Mouse (Mus musculus): ENCODE results near the gene Htr5b. TPM values are rescaled to one million over a fixed set of nuclear protein-coding genes. Genes with fewer than 3 reads are reported as not detected.

The Htr5b gene
- not detected for total RNA-seq (2021)

DNA sequence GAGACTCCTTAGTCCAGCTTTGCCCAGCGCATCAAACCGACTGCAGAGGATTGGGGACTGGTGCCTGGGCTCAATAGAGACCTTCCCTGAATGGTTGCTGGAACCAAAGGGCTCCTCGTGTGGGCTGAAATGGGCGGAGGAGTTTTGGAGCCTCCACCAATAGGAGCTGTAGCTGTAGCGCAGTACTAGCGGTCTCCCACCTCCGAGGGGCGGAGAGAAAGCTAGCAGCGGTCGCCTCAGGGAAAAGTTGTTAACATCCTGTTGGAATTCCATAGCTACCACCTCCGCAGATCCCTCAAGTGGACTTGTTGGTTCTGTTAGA lies at the start of gene Htr5b:
Gene Htr5b (minus strand): TSS at position 67 of the 322 bp plus-strand sequence.
- intact Hi-C loops (cut with DNase I) = no loop called here
- no peak for DNase-seq

DNA sequence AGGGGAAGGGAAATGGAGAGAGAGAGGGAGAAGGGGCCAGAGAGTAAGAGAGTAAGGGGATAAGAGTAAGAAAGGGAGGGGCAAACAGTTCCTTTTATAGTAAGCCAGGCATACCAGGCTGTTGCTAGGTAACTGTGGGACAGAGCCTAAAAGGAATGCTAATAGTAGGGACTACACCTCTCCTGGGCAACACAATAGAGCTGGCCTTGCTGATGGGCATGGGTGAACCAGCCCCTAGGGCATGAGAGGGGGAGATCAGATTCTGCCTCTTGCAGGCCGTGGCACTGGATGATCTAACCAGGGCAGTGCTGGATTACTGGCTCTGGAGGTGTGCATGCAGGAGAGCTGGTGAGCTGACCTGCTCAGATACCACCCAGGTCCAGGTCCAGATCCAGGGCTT lies 49.2 kb upstream of the Htr5b start:
- intact Hi-C loops (cut with DNase I) = no loop called here
- no peak for DNase-seq

DNA sequence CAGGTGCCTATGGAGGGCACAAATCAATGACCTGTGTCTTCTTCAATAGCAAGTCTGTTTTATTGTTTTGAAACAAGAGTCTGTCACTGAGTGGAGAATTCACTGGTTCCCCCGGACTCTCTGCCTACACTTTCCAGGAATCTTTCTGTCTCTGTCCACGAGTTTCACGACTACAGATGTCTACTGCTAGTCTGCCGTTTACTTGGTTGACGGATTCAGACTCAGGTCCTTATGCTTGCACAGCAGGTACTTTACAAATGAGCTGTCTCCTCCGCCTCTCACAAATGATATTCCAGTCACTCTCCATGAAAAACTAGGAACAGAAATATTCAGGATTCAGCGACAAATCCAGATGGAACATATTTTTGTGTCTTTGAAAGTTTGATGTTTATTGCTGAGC lies 42.3 kb upstream of the Htr5b start:
- intact Hi-C loops (cut with DNase I) = no loop called here
- DNase-seq = no peak

DNA sequence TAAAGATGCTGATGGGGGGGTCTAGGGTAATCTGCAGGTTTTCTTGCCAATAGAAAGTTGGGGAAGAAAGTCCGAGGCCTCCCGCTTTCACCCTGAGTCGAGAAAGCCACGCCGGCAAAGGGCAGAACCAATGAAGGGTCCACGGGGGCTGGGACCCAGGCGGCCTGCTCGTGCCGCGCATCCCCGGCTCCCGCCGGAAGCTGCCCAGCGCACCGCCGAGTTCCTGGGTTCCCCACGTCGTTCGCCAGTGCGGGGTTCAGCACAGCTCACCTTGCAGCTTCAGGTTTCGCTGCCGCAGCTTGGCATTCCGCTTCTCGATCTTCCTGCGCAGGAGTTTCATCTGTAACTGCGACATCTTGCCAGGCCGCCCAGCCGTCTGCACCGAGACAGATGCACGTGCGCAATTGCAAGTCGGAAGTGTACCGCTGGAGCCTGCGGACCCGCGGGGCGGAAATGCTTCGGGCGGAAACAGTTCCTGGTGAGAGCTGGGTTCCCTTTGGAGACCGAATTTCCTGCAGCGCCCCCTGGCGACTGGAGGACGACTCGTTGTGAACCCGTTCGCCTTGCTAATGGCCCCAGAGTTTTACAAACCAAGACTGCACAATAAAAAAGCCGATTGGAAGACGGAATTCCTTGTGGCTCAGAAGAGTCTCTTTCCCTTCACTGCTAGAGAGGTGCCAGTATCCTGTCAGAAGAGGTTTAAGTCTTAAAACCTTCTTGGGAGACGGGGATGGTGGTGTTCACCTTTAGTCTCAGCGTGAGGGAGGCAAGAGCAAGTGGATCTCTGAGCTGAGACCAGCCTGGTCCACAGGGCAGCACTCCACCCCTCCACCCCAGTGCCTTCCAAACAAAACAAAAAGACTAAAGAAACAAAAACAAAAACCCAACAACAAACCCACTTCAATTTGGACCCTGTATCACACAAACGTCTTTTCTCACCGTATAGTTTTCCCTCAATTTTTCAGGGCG lies 39.5 kb upstream of the Htr5b start, which contains the start of gene Ddx18:
Gene Ddx18 (minus strand): TSS at position 469 of the 969 bp plus-strand sequence.
- DNase-seq = peak; percentile 97 to 99
- intact Hi-C loops (cut with DNase I) = loop anchor here (5.0 kb wide), 2 partner anchors 126 to 241 kb away; no protein-coding TSS in a partner anchor

DNA sequence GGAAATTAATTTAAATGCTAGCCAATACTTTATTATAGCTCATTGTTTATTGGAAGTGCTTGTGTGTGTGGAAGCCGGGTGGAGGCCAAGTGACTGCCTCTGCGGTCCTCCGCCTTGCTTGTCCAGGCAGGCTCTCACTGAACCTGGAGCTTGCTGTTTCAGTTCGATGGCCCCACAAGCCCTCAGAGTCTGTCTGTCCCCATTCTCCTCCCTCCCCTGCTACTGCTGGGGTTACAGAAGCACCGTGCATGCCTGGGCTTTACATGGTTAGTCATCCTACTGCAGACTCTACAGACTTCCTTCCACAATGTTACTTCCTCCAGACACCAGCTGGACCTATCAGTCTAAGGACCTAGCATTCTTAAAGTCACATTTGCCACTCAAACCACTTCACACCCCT lies 29.6 kb upstream of the Htr5b start:
- no peak for DNase-seq
- intact Hi-C loops (cut with DNase I) = no loop called here

DNA sequence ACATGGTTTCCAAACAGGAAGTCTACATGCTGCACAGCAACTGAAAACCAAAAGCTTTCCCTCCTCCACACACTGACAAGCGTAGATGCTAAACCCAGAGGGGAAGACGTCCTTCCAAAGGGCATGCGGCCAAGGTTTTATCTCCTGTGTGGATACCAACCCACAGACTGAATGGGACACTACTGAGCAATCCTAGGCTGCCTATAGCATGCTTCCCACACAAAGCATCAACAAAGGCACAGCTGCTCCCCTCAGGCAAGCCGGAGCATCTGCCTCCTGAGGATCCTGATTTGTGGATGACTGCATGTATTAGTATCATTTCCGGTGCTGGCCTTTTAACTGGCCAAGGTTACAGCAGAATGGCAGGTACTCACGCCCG lies 23.2 kb upstream of the Htr5b start:
- intact Hi-C loops (cut with DNase I) = no loop called here
- no peak for DNase-seq

DNA sequence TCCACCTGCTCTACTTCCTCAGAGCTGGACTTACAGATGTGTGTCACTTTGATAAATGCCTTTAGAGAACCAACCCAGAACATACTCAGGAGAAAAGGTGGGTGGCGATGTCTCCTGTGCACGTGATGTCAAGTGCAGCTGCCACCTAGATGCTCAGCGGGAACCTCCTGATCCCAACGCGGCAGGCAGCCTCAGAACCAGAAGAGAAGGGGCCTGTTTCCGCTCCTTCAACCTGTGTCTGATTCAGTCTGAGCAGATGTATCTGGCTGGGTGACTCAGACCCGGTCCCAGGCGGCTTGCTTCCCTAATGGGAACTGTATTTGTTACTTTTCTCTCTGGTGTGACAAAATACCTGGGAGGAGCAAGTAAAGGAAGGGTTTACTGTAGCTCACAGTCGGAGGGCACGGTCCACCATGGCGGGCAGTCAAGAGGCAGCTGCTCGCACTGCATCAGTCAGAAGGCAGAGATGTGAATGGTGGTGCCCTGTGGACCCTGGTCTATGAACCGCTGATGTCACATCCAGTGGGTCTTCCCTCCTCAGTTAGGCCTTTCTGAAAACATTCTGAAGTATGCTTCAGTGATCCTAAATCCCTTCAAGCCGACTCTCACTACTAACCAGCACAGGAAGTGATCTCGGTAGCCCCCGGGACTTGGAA lies 22.7 kb upstream of the Htr5b start:
- intact Hi-C loops (cut with DNase I) = no loop called here
- DNase-seq = no peak

DNA sequence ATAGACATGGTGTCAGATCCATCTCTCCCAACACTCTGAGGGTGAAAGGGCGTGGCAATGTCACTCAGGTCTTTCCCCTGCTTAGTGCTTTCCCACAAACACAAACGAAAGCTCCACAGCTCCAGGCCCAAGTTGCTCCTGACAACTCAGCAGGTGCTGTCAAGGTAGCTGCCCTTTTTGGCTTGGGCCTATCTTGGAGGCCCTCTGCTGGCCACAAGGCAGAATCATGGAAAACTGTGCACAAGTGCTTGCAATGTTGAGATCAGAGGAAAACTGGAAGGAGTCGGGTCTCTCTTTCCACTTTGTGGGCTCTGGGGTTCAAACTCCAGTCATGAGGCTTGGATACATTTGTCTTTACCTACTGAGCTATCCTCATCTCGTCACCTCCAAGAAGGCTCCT lies 21.2 kb upstream of the Htr5b start:
- DNase-seq = no peak
- intact Hi-C loops (cut with DNase I) = no loop called here

DNA sequence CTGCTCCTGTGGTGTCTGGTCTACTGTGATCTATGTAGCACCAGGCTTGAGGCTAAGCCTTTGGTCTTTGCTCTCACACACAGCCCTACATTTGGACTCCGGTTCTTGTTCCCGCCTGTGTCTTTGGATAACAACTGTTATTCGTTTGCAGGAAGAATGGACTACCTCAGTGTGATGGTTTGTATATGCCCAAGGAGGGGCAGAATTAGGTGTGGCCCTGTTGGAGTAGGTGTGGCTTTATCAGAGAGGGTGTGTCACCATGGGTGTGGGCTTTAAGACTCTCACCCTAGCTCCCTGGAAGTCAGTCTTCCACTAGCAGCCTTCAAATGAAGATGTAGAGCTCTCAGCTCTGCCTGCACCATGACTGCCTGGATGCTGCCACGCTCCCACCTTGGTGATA lies 20.4 kb upstream of the Htr5b start:
- intact Hi-C loops (cut with DNase I) = no loop called here
- no peak for DNase-seq

DNA sequence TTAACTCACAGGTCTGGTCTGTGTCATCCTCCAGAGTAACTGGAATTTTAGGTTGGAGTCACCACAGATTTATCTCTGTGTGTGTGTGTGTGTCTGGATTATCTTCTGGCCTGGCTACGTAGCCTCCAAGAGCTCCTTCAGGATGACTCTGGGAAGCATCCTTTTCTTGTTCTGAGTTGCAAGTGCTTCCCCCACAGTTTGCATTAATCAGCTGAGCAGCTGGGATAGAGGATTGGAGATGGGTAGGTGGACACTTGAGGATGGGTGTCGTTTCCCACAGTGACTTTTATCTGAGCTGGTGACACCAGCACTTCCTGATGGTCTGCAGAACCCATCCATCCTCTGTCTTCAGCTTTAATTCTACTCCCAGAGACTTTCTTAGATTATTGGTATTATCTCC lies 18.6 kb upstream of the Htr5b start:
- intact Hi-C loops (cut with DNase I) = no loop called here
- no peak for DNase-seq

DNA sequence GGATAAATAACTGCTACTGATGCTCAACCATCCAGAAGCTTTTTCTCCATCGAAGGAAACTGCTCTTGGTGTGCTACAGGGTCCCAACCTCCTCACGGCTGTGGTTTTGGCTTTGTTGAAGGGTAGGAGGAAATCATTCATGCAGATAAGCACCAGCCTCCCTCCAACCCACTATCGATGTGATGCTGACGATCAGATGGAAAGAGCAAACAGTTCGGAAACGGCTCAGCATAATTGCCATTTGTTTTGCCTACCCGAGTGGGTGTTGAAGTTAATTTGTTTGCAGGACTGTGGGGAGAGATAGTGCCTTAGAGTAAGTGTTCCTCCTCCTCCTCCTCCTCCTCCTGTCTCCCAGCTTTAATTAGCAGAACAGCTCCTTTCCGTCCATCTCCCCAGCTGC lies 12.1 kb upstream of the Htr5b start:
- intact Hi-C loops (cut with DNase I) = no loop called here
- DNase-seq = no peak

DNA sequence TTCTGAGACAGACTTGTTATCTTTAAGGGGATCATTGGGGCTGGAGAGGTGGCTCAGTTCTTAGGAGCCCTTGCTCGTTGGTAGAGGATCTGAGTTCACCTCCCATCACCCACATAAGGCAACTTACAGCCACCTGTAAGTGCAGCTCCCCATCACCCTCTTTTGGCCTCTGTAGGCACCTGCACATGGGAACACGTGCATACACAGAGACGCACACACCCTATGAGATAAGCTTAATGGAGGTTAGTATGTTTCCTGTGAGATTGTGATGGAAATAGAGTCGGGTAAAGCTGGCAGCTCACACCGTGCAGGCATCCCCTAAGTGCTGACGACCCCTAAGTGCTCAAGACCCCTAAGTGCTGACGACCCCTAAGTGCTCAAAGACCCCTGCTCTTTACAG lies 3.2 kb upstream of the Htr5b start:
- no peak for DNase-seq
- intact Hi-C loops (cut with DNase I) = no loop called here

DNA sequence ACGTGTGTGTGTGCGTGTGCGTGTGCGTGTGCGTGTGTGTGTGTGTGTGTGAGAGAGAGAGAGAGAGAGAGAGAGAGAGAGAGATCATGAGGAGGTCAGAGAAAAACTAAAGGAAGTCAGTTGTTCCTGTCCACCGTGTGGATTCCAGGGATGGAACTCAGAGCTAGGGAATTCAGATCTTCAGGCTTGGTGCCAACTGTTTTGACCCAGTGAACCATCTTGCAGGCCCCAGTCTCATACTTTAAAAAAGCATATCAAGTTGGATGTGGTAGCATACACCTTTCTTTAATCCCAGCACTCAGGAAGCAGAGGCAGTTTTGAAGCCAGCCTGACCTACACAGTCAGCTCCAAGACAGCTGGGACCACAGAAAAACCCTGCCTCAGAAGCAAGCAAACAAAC lies 1.0 kb upstream of the Htr5b start:
- no peak for DNase-seq

DNA sequence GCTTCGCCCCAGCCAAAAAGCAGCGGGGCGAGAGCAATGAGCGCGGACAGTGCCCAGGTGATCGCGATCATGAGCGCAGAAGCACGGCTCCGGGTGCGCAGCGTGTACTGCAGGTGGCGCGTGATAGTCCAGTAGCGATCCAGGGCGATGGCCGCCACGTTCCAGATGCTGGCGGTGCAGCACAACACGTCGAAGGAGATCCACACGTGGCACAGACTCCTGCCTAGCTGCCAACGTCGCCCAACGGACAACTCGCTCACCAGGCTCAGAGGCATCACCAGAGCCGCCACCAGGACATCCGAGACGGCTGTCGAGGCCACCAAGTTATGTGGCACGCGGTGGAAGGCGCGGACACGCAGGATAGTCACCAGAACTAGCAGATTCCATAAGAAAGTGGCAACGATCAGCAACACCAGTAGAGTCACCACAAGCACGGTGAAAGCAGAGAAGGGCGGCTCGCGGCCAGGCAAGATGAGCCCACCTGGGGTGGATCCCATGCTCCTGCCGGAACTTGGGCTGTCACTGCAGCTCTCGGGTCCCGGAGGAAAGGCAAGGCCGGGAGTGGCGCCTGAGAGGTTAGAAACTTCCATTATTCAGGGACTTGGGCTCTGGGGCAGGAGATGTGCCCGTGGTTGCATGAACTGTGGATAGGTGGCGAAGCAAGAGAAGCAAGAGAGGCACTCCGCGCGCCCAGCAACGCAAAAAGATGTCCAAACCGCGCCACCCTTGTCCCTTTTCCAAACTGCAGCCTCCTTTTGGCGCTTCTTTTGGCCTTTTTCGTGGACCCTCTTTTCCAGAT lies 466 bp downstream of the Htr5b start:
- intact Hi-C loops (cut with DNase I) = no loop called here
- DNase-seq = no peak

More for the DNA sequence above, 1.0 kb upstream of the Htr5b start:
- intact Hi-C loops (cut with DNase I) = no loop called here

DNA sequence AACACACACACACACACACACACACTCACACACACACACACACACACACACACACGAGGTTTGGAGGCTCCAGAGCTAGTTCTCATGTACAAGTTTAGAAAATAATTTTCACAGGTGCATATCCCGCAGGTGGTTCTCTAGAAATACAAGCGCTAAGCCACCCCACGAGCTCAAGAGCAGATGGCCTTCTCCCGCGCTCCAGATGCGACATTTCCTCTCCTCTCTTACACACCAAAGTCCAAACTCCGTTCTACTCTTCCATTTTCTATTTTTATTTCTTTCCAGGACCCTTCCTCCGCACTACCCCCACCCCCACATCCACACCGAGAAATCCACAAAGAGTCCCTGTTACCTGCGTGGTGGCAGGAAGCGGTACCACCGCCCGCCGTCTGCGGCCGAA lies 1.2 kb downstream of the Htr5b start:
- no peak for DNase-seq
- intact Hi-C loops (cut with DNase I) = no loop called here

DNA sequence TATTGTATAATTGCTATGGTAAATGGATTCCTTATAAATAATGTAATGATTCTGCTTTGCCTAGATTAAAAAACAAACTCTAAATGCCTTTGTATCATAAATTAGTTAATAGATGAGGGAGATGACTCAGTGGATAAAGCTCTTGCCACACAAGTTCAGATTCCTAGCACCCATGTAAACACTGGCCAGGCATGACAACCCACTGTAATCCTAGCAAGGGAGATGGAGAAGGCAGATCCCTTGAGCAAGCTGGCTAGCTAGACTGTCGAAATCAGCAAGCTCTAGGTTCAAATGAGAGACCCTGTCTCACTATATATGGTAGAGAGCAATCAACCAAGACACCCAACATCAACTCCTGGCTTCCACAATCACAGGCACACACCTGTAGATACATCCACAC lies 9.7 kb downstream of the Htr5b start:
- no peak for DNase-seq
- intact Hi-C loops (cut with DNase I) = no loop called here

DNA sequence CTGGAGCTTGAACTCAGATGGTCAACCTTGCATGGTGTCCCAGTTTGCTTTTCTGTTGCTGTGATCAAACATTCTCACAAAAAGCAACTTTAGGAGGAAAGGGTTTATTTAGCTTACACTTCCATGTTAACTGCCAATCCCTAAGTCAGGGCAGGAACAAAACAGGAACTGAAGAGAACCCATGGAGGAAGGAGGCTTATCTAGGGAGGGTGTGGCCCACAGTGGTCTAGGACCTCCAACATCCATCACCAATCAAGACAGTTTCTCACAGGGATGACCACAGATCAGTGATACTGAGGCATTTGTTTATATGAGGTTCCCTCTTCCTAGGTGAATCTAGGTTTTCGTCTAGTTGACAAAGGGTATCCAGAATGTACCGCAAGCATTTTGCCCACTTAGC lies 16.3 kb downstream of the Htr5b start:
- intact Hi-C loops (cut with DNase I) = no loop called here
- no peak for DNase-seq

DNA sequence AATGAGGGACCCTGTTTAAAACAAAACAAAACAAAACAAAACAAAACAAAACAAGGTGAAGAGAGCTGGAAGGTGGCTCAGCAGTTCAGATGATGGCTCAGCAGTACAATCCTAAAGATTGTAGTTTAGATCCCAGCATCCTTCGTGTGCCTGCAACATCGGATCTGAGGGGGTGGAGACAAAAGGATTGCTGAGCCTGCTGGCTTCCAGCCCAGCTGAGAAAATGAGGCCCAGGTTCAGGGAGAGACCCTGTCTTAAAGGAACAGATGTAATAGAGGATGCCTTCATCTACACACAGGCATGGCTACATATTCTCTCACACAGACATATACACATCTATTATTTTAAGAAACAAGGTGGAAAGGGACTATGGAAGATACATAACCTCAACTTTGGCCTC lies 17.1 kb downstream of the Htr5b start:
- intact Hi-C loops (cut with DNase I) = no loop called here
- no peak for DNase-seq

DNA sequence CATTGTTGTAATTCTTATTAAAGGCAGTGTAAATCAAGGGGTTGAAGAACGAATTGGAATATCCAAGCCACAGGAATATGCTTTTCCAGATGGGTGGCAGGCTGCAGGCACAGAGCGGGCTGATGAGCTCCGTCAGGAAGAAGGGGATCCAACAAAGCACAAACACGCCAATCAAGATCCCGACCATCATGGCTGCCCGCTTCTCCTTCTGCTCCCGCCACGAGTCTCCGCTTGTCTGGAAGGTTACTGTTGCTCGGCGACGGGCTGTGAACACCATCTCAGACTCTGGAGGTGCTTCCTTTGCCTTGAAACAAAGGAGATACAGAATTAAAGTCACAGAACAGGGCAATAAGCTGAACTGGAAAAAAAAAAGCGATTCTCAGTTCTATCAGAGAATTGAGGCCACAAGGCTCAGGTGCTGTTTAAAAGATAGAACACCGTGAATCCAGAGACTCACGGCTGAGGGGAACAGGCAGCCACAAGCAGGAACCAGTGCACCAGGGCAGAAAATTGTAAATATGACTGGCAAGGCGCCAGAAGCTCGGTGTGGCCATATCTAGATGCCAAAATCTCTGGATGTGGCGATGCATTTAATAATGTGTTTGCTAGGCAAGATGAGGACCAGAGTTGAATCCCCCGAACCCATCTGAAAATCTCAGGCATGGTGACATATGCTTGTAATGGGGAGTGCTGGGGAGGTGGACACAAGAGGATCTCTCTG lies 17.7 kb downstream of the Htr5b start:
- intact Hi-C loops (cut with DNase I) = no loop called here
- no peak for DNase-seq

DNA sequence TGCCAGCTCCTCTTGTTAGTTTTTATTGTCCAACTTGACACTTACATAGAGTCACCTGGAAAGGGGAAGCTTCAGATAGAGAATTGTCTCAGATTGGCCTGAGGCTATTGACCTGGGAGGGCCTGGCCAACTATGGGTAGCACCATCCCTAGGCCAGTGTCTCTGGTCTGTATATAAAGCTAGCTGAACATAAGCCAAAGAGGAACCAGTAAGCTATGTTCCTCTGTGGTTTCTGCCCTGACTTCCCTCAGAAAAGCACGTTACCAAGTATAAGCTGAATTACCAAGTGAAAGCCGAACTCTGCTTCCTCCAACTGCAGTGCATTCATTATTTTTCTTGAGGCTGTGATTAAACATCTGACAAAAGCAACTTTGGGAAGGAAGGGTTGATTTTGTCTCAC lies 19.5 kb downstream of the Htr5b start:
- intact Hi-C loops (cut with DNase I) = no loop called here
- DNase-seq = no peak

DNA sequence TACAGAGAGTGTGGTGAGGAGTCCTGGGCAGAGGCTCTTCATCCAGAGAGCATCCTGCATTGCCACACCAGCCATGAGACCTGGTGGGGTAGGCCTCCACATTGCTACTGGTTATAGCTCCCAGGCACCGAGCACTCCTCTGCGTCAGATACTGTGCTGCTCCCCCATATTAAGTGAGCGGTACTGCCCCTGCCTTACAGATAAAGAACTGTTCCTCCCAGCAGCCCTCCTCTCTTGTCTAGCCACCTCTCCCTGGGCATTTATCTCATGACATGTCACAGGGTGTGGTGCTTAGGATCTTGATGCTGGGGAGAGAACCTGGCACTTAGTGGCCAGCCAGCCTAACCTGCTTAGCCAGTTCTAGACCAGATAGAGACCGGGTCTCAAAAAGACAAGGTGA lies 31.2 kb downstream of the Htr5b start:
- DNase-seq = no peak
- intact Hi-C loops (cut with DNase I) = no loop called here

All from heart, postnatal 36 days (tissue).